Mouse (Mus musculus): Measurements from ENCODE around the gene Bhlhb9. TPM values are rescaled to one million over a fixed set of nuclear protein-coding genes. Genes with fewer than 3 reads are reported as not detected.

Gene Bhlhb9
- polyA plus RNA-seq, 1 experiment, result not detected

DNA sequence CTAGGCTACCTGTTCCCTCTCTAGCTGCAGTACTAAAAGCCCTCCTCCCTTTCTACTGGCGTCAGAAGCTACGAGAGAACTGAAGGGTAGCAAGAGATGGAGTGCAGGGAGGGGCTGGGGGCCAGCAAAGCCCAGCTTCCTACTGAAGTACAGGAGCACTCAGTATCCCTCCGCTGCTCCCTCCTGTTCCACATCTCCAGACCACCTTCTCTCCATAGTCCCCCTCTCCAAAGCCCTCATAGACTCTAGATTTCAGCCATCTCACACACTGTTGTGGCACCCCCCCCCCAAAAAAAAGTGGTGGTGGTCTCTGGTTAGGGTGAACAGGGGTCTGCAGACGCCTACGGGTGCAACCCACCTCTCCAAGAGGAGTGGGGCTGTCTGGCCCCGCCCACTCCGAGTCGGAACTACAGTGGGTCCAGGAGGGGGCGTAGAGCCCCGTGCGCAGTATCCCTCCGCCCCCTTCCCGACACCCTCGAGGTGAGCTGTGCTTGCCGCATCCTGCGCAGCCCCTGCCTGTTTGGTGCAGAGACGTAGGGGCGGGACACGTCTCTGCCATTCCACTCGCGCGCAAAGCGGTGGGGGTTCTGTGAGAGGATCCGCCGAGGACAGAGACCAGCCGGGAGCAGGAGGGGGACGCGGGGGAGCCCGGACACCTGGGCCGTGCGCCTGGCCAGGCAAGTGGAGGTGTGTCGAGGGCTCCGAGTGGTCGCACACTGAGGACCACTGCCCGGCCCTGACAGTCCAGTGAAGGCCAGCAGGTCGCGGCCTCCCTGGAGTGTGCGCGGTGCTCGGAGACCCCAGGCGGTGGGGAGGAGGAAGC is 88.2 kb downstream of the Bhlhb9 start:
- Histone ChIP-seq H3K4me3 (ENCODE audit: insufficient read depth, low read depth, low read length) (peak overlapping the region; percentile 79), H3K27ac (ENCODE audit: insufficient read depth, low read depth, low read length) (peak overlapping the region; percentile 98), H3K4me1 (ENCODE audit: control insufficient read depth, insufficient read depth, low read length) (no peaks in the 10 kb centered on the region)
- 11% methylated on average over 41 of the region's 41 CpGs for WGBS
- TF ChIP-seq CTCF (IDR thresholded peaks at IDR 0.05; ENCODE audit: insufficient read depth, low read depth, low read length), result no peak

DNA sequence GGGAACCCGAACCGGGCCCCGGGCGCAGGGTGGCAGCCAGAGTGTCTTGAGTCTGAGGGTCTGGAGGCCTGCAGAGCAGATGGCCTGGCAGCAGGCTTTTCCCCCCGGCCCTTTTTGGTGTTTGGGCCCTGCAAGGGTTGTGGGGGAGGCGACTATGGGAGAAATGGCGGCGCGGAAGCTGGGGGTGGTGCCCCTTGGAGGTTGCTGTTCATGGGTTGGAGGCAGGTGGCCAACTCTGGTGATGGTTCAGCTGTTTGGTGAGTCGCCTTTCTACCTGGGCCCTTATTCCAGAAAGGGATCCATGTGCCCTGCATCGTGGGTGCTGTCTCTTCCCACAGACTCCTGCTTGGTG is 88.8 kb downstream of the Bhlhb9 start:
- Histone ChIP-seq H3K4me3 (ENCODE audit: insufficient read depth, low read depth, low read length) (peak overlapping the region; percentile 79), H3K4me1 (ENCODE audit: control insufficient read depth, insufficient read depth, low read length) (no peaks in the 10 kb centered on the region), H3K27ac (ENCODE audit: insufficient read depth, low read depth, low read length) (peak overlapping the region; percentile 86)
- WGBS, result 24% methylated on average over 11 of the region's 11 CpGs
- no peak for TF ChIP-seq POLR2A (IDR thresholded peaks at IDR 0.05; ENCODE audit: insufficient read depth, low read depth, low read length)

DNA sequence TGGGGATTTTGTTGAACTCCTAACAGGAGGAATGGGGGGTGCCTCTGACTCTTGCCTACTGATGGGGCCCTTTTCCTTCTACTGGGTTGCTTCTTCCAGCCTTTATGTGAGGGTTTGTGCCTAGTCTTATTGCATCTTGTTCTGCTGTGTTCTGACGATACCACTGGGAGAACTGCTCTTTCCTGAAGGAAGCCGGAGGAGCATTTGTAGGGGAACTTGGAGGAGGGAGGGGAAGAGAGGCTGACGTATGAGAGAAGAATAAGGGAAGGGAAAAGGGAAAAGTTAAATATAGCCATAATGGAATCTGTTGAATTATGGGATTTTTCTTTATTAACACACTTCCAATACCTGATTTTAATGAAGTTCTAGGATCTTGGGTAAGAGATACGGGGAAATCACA is 119.2 kb downstream of the Bhlhb9 start:
- H3K4me1 ChIP-seq (ENCODE audit: control insufficient read depth, insufficient read depth, low read length), result peaks cover 3% of the 10 kb centered on the region; the same call in 1 of the 2 replicates
- no peak overlapping the region for H3K27ac ChIP-seq (ENCODE audit: insufficient read depth, low read depth, low read length)
- TF ChIP-seq CTCF (IDR thresholded peaks at IDR 0.05; ENCODE audit: insufficient read depth, low read depth, low read length) (no peak), POLR2A (IDR thresholded peaks at IDR 0.05; ENCODE audit: insufficient read depth, low read depth, low read length) (no peak)
- WGBS, result 56% methylated on average over 4 of the region's 4 CpGs
- H3K4me3 ChIP-seq (ENCODE audit: insufficient read depth, low read depth, low read length), result no peak overlapping the region

DNA sequence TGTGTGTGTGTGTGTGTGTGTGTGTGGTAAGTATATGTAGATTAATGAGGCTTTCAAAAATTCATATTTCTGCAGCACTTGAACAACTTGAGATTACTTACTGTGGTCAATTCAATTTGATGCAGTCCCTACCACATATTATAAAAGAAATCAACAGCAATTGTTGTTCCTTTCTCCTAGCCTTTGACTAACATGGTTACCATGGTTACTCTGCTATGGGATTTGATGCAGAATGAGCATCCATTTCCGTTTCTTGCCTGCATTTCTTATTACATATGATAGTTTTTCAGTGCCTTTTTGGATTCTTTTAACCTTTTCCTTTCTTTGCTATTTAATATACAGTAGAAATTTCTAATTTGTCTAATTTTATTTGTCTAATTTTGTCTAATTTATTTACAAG is 119.7 kb downstream of the Bhlhb9 start:
- 24% methylated on average over 1 of the region's 1 CpGs for WGBS
- TF ChIP-seq POLR2A (IDR thresholded peaks at IDR 0.05; ENCODE audit: insufficient read depth, low read depth, low read length) (no peak), CTCF (IDR thresholded peaks at IDR 0.05; ENCODE audit: insufficient read depth, low read depth, low read length) (no peak)
- Histone ChIP-seq H3K4me1 (ENCODE audit: control insufficient read depth, insufficient read depth, low read length) (peaks cover 3% of the 10 kb centered on the region; the same call in 1 of the 2 replicates), H3K27ac (ENCODE audit: insufficient read depth, low read depth, low read length) (no peak overlapping the region), H3K4me3 (ENCODE audit: insufficient read depth, low read depth, low read length) (no peak overlapping the region)

DNA sequence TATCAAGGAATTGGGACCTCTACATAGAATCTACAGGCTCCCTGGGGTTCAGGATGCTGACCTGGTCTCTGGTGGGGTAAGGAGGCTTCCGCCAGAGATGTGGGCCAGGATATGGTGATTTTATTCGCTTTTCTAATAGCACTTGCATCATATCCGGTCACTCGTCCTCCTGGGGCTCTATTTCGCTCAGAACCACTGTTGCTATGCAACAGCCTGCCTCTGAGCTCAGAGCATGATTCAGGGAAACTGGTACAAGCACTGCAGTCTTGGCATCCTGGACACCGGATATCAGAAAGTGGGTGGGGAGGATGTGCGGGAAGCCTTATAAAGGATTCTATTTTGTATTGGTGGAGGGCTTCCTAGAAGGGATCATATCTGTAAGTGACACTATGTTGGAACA is 124.8 kb downstream of the Bhlhb9 start:
- Histone ChIP-seq H3K27ac (ENCODE audit: insufficient read depth, low read depth, low read length) (no peak overlapping the region), H3K4me3 (ENCODE audit: insufficient read depth, low read depth, low read length) (no peak overlapping the region), H3K4me1 (ENCODE audit: control insufficient read depth, insufficient read depth, low read length) (peaks cover 5% of the 10 kb centered on the region; the same call in 1 of the 2 replicates)
- no peak for TF ChIP-seq POLR2A (IDR thresholded peaks at IDR 0.05; ENCODE audit: insufficient read depth, low read depth, low read length)
- TF ChIP-seq CTCF (IDR thresholded peaks at IDR 0.05; ENCODE audit: insufficient read depth, low read depth, low read length), result no peak
- 42% methylated on average over 7 of the region's 7 CpGs for WGBS

DNA sequence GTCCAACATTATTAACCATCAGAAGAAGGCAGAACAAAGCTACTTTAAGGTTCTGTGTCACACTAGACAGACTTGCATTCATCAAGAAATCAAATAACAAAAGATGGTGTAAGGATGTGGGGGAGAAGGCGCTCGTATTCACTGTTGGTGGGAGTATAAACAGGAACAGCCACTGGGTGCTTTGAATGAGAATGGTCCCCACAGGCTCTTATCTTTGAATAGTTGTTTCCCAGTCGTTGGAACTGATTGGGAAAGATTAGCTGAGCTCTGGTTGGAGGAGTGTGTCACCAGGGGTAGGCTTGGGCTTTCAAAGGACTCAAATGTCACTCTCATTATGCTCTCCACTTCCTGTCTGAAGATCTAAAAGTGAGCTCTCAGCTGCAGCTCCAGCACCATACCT is 128.5 kb downstream of the Bhlhb9 start:
- Histone ChIP-seq H3K4me3 (ENCODE audit: insufficient read depth, low read depth, low read length) (no peak overlapping the region), H3K4me1 (ENCODE audit: control insufficient read depth, insufficient read depth, low read length) (peaks cover 5% of the 10 kb centered on the region; the same call in 1 of the 2 replicates), H3K27ac (ENCODE audit: insufficient read depth, low read depth, low read length) (no peak overlapping the region)
- 37% methylated on average over 3 of the region's 3 CpGs for WGBS
- TF ChIP-seq POLR2A (IDR thresholded peaks at IDR 0.05; ENCODE audit: insufficient read depth, low read depth, low read length), result no peak
- no peak for TF ChIP-seq CTCF (IDR thresholded peaks at IDR 0.05; ENCODE audit: insufficient read depth, low read depth, low read length)

DNA sequence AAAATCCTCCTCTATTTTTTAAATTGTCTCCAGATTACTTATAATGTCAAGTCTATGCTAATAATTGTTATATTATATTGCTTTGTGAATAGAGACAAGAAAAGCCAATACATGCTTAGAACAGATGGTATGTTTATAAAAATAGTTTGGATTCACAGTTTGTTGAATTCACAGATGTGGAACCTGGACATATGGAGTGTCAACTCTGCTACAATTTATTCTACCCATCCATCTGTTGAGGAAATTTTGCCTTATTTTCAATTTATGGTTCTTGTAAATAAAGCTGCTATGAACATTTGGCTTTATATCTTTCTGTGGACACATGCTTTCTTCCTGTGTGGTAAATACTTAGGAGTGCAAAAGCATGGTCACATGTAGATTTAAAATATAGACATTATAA is 131.2 kb downstream of the Bhlhb9 start:
- no peak overlapping the region for H3K27ac ChIP-seq (ENCODE audit: insufficient read depth, low read depth, low read length)
- H3K4me1 ChIP-seq (ENCODE audit: control insufficient read depth, insufficient read depth, low read length), result no peaks in the 10 kb centered on the region
- no peak overlapping the region for H3K4me3 ChIP-seq (ENCODE audit: insufficient read depth, low read depth, low read length)
- TF ChIP-seq CTCF (IDR thresholded peaks at IDR 0.05; ENCODE audit: insufficient read depth, low read depth, low read length) (no peak), POLR2A (IDR thresholded peaks at IDR 0.05; ENCODE audit: insufficient read depth, low read depth, low read length) (no peak)

DNA sequence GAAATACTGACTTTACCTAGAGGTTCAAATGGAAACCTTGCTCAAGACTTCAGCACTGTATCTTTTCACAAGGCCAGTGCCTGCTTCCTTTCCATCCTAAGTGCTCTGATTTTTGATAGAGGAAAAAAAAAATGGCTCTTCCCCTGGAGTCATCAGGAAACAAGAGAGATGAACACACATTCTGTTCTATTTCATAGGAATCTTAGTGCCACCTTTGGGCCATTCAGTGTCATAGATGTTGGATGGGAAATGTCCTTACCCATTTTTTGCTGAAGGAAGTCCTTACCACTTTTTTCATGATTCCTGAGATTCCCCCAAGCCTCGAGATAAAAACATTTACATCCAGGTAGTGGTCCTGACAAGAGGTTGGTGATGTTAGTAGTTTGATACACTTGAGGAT is 139.1 kb downstream of the Bhlhb9 start:
- H3K27ac ChIP-seq (ENCODE audit: insufficient read depth, low read depth, low read length), result no peak overlapping the region
- TF ChIP-seq POLR2A (IDR thresholded peaks at IDR 0.05; ENCODE audit: insufficient read depth, low read depth, low read length) (no peak), CTCF (IDR thresholded peaks at IDR 0.05; ENCODE audit: insufficient read depth, low read depth, low read length) (no peak)
- 47% methylated on average over 1 of the region's 1 CpGs for WGBS

More for the DNA sequence above, 139.1 kb downstream of the Bhlhb9 start:
- H3K4me1 ChIP-seq (ENCODE audit: control insufficient read depth, insufficient read depth, low read length), result no peaks in the 10 kb centered on the region
- no peak overlapping the region for H3K4me3 ChIP-seq (ENCODE audit: insufficient read depth, low read depth, low read length)

Other genes with a start within 250 kb of the Bhlhb9 start
- not detected in 2 replicates for gene Nxf7, start 198.8 kb upstream of the Bhlhb9 start, polyA plus RNA-seq (2012; ENCODE audit: insufficient read depth, insufficient read length, low replicate concordance, missing spikeins)
- gene Prame, start 169.9 kb upstream of the Bhlhb9 start, polyA plus RNA-seq (2012; ENCODE audit: insufficient read depth, insufficient read length, low replicate concordance, missing spikeins), result not detected in 2 replicates
- not detected in 2 replicates for gene Tcp11x2, start 103.8 kb upstream of the Bhlhb9 start, polyA plus RNA-seq (2012; ENCODE audit: insufficient read depth, insufficient read length, low replicate concordance, missing spikeins)
- gene Tmsb15a, start 72.3 kb upstream of the Bhlhb9 start, polyA plus RNA-seq (2012; ENCODE audit: insufficient read depth, insufficient read length, low replicate concordance, missing spikeins), result not detected in 2 replicates
- gene Armcx5, start 54.9 kb upstream of the Bhlhb9 start, polyA plus RNA-seq (2012; ENCODE audit: insufficient read depth, insufficient read length, low replicate concordance, missing spikeins), result not detected in 2 replicates
- 223 TPM in 1 of 2 replicates, not detected in the other for gene Gprasp1, start 54.9 kb upstream of the Bhlhb9 start, polyA plus RNA-seq (2012; ENCODE audit: insufficient read depth, insufficient read length, low replicate concordance, missing spikeins)
- 81.4 TPM in 1 of 2 replicates, not detected in the other for gene Gprasp2, start 41.4 kb downstream of the Bhlhb9 start, polyA plus RNA-seq (2012; ENCODE audit: insufficient read depth, insufficient read length, low replicate concordance, missing spikeins)
- not detected in 2 replicates for gene Arxes2, start 196.2 kb downstream of the Bhlhb9 start, polyA plus RNA-seq (2012; ENCODE audit: insufficient read depth, insufficient read length, low replicate concordance, missing spikeins)
- gene Arxes1, start 235.8 kb downstream of the Bhlhb9 start, polyA plus RNA-seq (2012; ENCODE audit: insufficient read depth, insufficient read length, low replicate concordance, missing spikeins), result not detected in 2 replicates